Mouse (Mus musculus) midbrain, embryonic 14.5 days (tissue): ENCODE data around the gene Gnao1. TPM values are rescaled to one million over a fixed set of nuclear protein-coding genes. Genes with fewer than 3 reads are reported as not detected.

ENCODE experiments used
- ATAC-seq: fragments of 200-750 bp; cut with Nextera tagmentation; 2 replicates; pipeline ENCODE4 v1.8.0; 2017; ENCODE audit warnings: moderate number of reproducible peaks, moderate library complexity; ENCODE audit not compliant: low FRiP score, low TSS enrichment
- DNase-seq: peaks from one replicate; pipeline ENCODE4 v3.0.0-alpha.2; 2015
- H3K27ac ChIP-seq: fragments of 300-500 bp; sonication (generic); replicated peaks from 2 replicates; pipeline ENCODE4 v1.5.1; 2014; ENCODE audit warnings: mild to moderate bottlenecking, low read depth, low read length, moderate library complexity
- H3K27me3 ChIP-seq: fragments of 300-500 bp; sonication (generic); 2 replicates; pipeline ENCODE4 v1.6.1; 2014; ENCODE audit warnings: low read length, control low read depth, mixed read lengths; ENCODE audit not compliant: control insufficient read depth, insufficient read depth
- H3K36me3 ChIP-seq: fragments of 300-500 bp; sonication (generic); 2 replicates; pipeline ENCODE4 v1.6.1; 2014; ENCODE audit warnings: low read length, control low read depth; ENCODE audit not compliant: control insufficient read depth, insufficient read depth
- H3K4me1 ChIP-seq: fragments of 300-500 bp; sonication (generic); 2 replicates; pipeline ENCODE4 v1.6.1; 2014; ENCODE audit warnings: mild to moderate bottlenecking, antibody characterized with exemption, low read length, control low read depth; ENCODE audit not compliant: control insufficient read depth, insufficient read depth
- H3K4me2 ChIP-seq: fragments of 300-500 bp; sonication (generic); 2 replicates; pipeline ENCODE4 v1.6.1; 2014; ENCODE audit warnings: mild to moderate bottlenecking, low read length, moderate library complexity
- H3K4me3 ChIP-seq: fragments of 300-500 bp; sonication (generic); replicated peaks from 2 replicates; pipeline ENCODE4 v1.5.1; 2014; ENCODE audit warnings: low read depth, low read length
- H3K9ac ChIP-seq: fragments of 300-500 bp; sonication (generic); replicated peaks from 2 replicates; pipeline ENCODE4 v1.6.1; 2014; ENCODE audit warnings: mild to moderate bottlenecking, low read length, moderate library complexity
- H3K9me3 ChIP-seq: fragments of 300-500 bp; sonication (generic); 2 replicates; pipeline ENCODE4 v1.6.1; 2016; ENCODE audit warnings: low read length, control low read depth, mixed read lengths; ENCODE audit not compliant: control insufficient read depth
- WGBS: fragments of 180-500 bp; shearing (Covaris S2); extraction: QIAGEN DNeasy Blood & Tissue Kit; methylation state at CpG from one replicate; pipeline ENCODE4 v1.1.7; 2014; 5-methylcytosine and 5-hydroxymethylcytosine counted together
- polyA plus RNA-seq: library from polyadenylated mRNA; unstranded; fragments of >200 nt; fragmentation: Nextera tagmentation; extraction: Ambion mirVana; gene quantifications from 2 replicates; pipeline ENCODE4 v1.2.1, GENCODE M21; 2014

Gene Gnao1
- polyA plus RNA-seq, 1 experiment from 2014 or later: 179 TPM

DNA sequence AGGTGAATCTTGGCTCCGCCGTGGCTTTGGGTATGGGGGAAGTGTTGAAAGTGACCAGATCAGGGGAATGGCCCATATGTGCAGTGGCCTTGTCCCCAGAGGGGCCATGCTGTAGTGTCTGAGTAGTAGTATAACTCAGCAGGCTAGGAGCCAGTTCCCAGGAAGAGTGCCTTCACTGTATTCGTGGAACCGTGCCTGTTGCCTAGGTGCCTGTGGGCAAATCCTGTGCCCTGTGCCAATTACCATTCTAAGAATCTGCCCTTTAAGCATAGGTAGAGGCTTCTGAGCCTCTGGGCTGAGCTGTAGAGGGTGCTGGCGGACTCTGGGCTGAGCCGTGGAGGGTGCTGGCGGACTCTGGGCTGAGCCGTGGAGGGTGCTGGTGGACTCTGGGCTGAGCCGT, 148.6 kb downstream of the Gnao1 start:
- no peaks in the 10 kb centered on the region for H3K27me3 ChIP-seq
- no peak for ATAC-seq
- no peak overlapping the region for H3K4me2 ChIP-seq
- no peak overlapping the region for H3K4me3 ChIP-seq
- peaks cover 83% of the 10 kb centered on the region for H3K36me3 ChIP-seq
- no peak overlapping the region for H3K9ac ChIP-seq
- H3K27ac ChIP-seq: no peak overlapping the region
- no peaks in the 10 kb centered on the region for H3K9me3 ChIP-seq
- WGBS: 88% methylated on average over 9 of the region's 9 CpGs
- DNase-seq: no peak
- H3K4me1 ChIP-seq: no peaks in the 10 kb centered on the region

- DNase-seq (no peak), ATAC-seq (no peak)
- no peaks in the 10 kb centered on the region for H3K4me1 ChIP-seq
- H3K9ac ChIP-seq: no peak overlapping the region
- H3K27ac ChIP-seq: no peak overlapping the region
- H3K36me3 ChIP-seq: peaks cover 83% of the 10 kb centered on the region
- no peak overlapping the region for H3K4me3 ChIP-seq
- 89% methylated on average over 6 of the region's 6 CpGs for WGBS
- H3K27me3 ChIP-seq: no peaks in the 10 kb centered on the region
- H3K9me3 ChIP-seq: no peaks in the 10 kb centered on the region
- H3K4me2 ChIP-seq: no peak overlapping the region
These were observed 151.1 kb downstream of the Gnao1 start for GRCm38 (mm10) chr8:93960909-93961308.

DNA sequence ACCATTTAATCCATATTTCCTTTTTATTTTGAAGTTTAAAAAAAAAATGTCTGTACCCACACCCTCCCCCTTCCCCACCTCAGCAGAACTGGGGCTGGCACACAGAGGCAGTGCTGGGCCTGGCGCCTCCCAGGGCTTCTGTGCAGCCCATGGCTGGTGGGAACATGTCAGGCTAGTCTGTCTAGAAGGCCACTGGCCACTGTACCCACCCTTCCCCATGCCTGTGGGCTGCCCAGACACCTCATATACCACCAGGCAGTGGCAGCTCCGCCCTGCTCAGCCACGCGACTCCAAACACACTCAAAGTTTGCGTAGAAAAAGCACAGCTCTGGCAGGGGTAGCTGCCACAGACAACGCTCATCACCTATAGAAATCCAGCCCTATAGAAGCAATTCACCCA, 158.5 kb downstream of the Gnao1 start:
- no peak overlapping the region for H3K9ac ChIP-seq
- WGBS: 84% methylated on average over 6 of the region's 6 CpGs
- H3K9me3 ChIP-seq: no peaks in the 10 kb centered on the region
- no peak overlapping the region for H3K4me2 ChIP-seq
- H3K4me3 ChIP-seq: no peak overlapping the region
- H3K4me1 ChIP-seq: no peaks in the 10 kb centered on the region
- no peak overlapping the region for H3K27ac ChIP-seq
- H3K36me3 ChIP-seq: peaks cover 67% of the 10 kb centered on the region
- DNase-seq: no peak
- no peaks in the 10 kb centered on the region for H3K27me3 ChIP-seq
- ATAC-seq: no peak

DNA sequence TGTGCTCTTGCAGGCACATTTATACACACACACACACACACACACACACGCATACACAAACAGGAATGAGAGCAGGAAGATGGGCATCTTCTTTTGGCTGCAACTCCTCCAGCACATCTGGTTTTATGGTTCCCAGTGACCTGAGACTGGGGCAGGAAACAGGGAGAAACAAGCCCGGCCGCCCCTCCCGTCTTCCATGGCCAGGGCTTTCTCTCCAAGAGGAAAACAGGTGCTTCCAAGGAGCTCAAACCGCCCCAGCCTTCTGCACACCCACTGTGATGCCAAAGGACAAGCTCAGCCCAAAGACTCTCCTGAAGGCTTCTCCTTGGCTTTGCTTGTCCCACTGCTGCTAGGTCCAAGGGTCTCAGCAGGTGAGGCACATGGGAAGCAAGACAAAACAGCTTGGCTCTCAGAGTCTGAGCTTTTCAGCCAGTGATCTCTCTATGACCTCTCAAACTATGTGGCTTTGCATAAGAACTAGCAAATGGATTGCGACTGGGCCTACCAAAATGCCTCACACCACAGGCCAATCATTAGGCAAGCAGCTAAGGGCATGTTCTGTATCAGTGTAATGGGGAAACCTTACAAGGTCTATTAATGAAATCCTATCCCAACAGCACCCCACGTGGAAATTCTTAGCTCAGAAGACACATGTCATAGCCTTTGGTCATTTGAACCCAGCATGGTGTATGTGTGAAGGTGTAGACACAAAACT, 160.0 kb downstream of the Gnao1 start:
- WGBS: 83% methylated on average over 7 of the region's 7 CpGs
- no peak overlapping the region for H3K4me3 ChIP-seq
- H3K27ac ChIP-seq: no peak overlapping the region

DNA sequence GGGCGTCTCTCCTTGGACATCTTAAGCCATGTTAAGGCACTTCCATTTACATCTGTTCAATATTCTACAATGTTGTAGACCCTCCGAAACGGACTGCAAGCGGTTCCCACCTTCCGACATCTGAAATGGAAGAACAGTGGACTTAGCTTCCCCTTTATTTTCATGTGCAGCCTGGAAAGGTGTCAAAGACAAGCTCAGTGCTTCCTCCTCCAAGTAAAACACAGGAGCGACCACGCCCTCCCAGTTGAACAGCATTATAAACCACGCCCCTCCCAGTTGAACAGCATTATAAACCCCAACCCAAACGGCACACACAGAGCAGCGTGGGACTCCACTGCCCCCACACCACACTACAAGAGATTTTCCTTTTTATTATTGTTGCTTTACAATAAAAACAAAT, 161.7 kb downstream of the Gnao1 start:
- H3K27me3 ChIP-seq: no peaks in the 10 kb centered on the region
- H3K4me1 ChIP-seq: no peaks in the 10 kb centered on the region
- peaks cover 63% of the 10 kb centered on the region for H3K36me3 ChIP-seq
- no peak overlapping the region for H3K4me2 ChIP-seq
- H3K9ac ChIP-seq: no peak overlapping the region
- H3K27ac ChIP-seq: no peak overlapping the region
- DNase-seq: no peak
- no peak for ATAC-seq
- H3K4me3 ChIP-seq: no peak overlapping the region
- 94% methylated on average over 10 of the region's 10 CpGs for WGBS
- no peaks in the 10 kb centered on the region for H3K9me3 ChIP-seq

More for the DNA sequence above, 160.0 kb downstream of the Gnao1 start:
- DNase-seq: no peak
- no peak for ATAC-seq
- Histone ChIP-seq H3K4me1 (no peaks in the 10 kb centered on the region), H3K27me3 (no peaks in the 10 kb centered on the region), H3K9me3 (no peaks in the 10 kb centered on the region), H3K4me2 (no peak overlapping the region), H3K9ac (no peak overlapping the region), H3K36me3 (peaks cover 67% of the 10 kb centered on the region)

- WGBS: 81% methylated on average over 5 of the region's 5 CpGs
- Histone ChIP-seq H3K9me3 (no peaks in the 10 kb centered on the region), H3K27ac (0 out of 2 replicates have a peak overlapping the region, but pooled peaks have one; percentile 26), H3K36me3 (peaks cover 59% of the 10 kb centered on the region), H3K9ac (no peak overlapping the region), H3K27me3 (no peaks in the 10 kb centered on the region), H3K4me1 (no peaks in the 10 kb centered on the region), H3K4me3 (no peak overlapping the region), H3K4me2 (no peak overlapping the region)
- ATAC-seq (no peak), DNase-seq (no peak)
These were observed 162.4 kb downstream of the Gnao1 start for GRCm38 (mm10) chr8:93972211-93972610.

DNA sequence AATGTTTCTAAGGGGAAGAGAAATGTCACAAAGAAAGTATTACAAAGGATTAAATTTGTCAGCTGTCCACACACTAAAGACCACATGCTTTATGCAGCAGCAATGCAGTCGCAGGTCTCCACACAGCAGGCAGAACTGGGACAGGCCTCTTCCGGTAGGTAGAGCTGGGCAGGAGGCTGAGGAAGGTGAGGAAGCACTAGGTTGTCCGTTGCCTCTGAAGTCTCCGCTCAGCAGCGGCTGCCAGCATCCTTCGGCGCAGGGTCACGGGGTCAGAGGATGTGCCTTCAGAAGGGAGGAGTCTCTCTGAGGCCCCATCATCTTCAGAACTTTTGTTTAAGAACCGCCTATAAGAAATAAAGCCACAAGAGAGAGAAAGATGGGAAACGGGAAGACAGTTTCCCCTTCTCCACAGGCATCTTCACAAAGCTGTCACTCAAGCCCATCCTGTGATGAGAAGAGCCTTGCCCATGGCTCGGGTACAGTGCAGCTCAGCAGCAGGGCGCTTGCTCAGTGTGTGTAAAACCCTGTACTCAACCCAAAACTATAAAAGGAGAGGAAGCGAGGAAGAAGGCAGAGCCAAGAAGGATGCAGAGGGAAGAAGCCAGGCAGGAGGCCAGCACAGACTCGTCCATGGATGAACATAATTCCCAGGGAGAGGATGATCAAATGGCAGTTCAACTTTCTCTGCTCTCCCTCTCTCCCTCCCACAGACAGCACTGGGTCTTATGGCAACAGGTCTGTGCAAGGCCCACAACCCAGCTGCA, 163.4 kb downstream of the Gnao1 start:
- H3K9ac ChIP-seq: no peak overlapping the region
- ATAC-seq: no peak
- DNase-seq: no peak
- H3K27ac ChIP-seq: no peak overlapping the region
- H3K36me3 ChIP-seq: peaks cover 59% of the 10 kb centered on the region
- H3K4me1 ChIP-seq: no peaks in the 10 kb centered on the region
- H3K4me2 ChIP-seq: no peak overlapping the region
- no peaks in the 10 kb centered on the region for H3K9me3 ChIP-seq
- WGBS: 87% methylated on average over 14 of the region's 14 CpGs
- no peaks in the 10 kb centered on the region for H3K27me3 ChIP-seq
- H3K4me3 ChIP-seq: no peak overlapping the region

- H3K4me1 ChIP-seq: no peaks in the 10 kb centered on the region
- no peaks in the 10 kb centered on the region for H3K9me3 ChIP-seq
- 96% methylated on average over 13 of the region's 13 CpGs for whole genome bisulfite sequencing
- no peak overlapping the region for H3K4me3 ChIP-seq
- no peak overlapping the region for H3K27ac ChIP-seq
- H3K4me2 ChIP-seq: no peak overlapping the region
- peaks cover 60% of the 10 kb centered on the region for H3K36me3 ChIP-seq
- H3K27me3 ChIP-seq: no peaks in the 10 kb centered on the region
- ATAC-seq: no peak
- no peak for DNase-seq
- no peak overlapping the region for H3K9ac ChIP-seq
These were observed 164.1 kb downstream of the Gnao1 start for GRCm38 (mm10) chr8:93973831-93974375.
